Mouse (Mus musculus) erythroblast, embryonic 14.5 days (primary cell): ENCODE results near the gene Fgfr2. TPM values are rescaled to one million over a fixed set of nuclear protein-coding genes. Genes with fewer than 3 reads are reported as not detected.

Experiments
- H3K27me3 ChIP-seq: 2 replicates; pipeline ENCODE4 v1.6.1; 2012; ENCODE audit warnings: inconsistent platforms; ENCODE audit not compliant: control insufficient read depth
- H3K36me3 ChIP-seq: 2 replicates; pipeline ENCODE4 v1.6.1; 2012; ENCODE audit warnings: mild to moderate bottlenecking, inconsistent platforms; ENCODE audit not compliant: control insufficient read depth
- H3K4me1 ChIP-seq: 2 replicates; pipeline ENCODE4 v1.6.1; 2012; ENCODE audit warnings: inconsistent platforms; ENCODE audit not compliant: control insufficient read depth
- H3K4me3 ChIP-seq: replicated peaks from 2 replicates; pipeline ENCODE3; 2012; ENCODE audit warnings: moderate library complexity, mild to moderate bottlenecking, inconsistent platforms
- H3K9me3 ChIP-seq: 2 replicates; pipeline ENCODE4 v1.6.1; 2012; ENCODE audit warnings: low read length, inconsistent platforms, mixed read lengths; ENCODE audit not compliant: control insufficient read depth
- GATA1 ChIP-seq: IDR thresholded peaks from 2 replicates; pipeline ENCODE4 v1.6.1; 2012; ENCODE audit warnings: low read length, inconsistent platforms, mixed read lengths
- TAL1 ChIP-seq: IDR thresholded peaks from 3 replicates; pipeline ENCODE4 v1.6.1; 2012; ENCODE audit warnings: low read length, inconsistent platforms, mixed read lengths
- polyA plus RNA-seq: library from polyadenylated mRNA; stranded (reverse); fragments of >175 nt; gene quantifications from 2 replicates; pipeline ENCODE4 v1.2.3, GENCODE M21; 2012

Gene Fgfr2
- polyA plus RNA-seq, 1 experiment, result not detected

DNA sequence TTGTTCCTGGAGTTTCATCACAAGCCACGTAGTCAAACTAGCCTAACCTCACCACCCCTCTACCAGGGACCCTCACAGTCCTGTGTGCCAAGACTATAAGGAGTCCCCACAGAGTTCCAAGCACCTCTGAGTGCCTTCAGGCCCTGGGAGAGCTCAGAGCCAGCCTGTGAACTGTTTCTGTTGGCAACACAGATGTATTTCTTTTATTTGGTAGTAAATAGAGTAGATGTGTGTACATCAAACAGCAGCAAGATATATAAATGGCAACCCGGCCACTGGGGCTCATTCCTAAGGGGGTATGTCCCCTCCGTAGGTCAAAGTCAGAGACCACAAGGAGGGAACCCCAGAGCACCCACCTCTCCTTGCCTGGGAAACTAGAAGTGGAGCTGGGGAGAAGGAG, 1574.7 kb downstream of the Fgfr2 start, which contains the start of gene Hmx2:
TSS of gene Hmx2 (plus strand) at position 301 of the 400 bp plus-strand sequence.
- Histone ChIP-seq H3K36me3 (no peaks in the 10 kb centered on the region), H3K27me3 (peaks cover 100% of the 10 kb centered on the region), H3K4me3 (no peak within 1 kb of the TSS), H3K4me1 (no peaks in the 10 kb centered on the region), H3K9me3 (peaks cover 12% of the 10 kb centered on the region; the same call in 1 of the 2 replicates)
- TF ChIP-seq TAL1 (no peak), GATA1 (no peak)

DNA sequence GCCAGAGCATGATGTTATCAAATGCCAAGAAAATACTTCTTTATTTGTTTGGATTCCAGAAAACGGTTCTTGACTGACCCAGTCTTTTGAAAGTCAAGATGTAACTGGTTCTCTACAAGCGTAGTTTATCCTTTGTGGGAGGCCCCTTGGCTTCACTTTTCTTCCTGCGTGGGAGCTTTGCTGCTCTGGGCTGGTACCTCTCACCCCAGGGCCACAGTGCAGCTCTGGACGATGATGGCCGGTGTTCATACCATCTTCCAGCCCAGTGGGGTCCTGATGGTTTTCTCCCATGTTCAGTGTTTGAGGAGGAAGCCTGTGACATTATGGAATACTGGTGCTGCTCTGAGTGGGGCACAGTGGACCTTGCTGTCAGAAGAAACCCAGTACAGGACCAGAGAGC, 1575.7 kb downstream of the Fgfr2 start:
- TF ChIP-seq TAL1 (no peak), GATA1 (no peak)
- no peak overlapping the region for H3K4me3 ChIP-seq
- H3K27me3 ChIP-seq, result peaks cover 100% of the 10 kb centered on the region
- no peaks in the 10 kb centered on the region for H3K36me3 ChIP-seq
- no peaks in the 10 kb centered on the region for H3K4me1 ChIP-seq
- peaks cover 15% of the 10 kb centered on the region; the same call in 1 of the 2 replicates for H3K9me3 ChIP-seq

DNA sequence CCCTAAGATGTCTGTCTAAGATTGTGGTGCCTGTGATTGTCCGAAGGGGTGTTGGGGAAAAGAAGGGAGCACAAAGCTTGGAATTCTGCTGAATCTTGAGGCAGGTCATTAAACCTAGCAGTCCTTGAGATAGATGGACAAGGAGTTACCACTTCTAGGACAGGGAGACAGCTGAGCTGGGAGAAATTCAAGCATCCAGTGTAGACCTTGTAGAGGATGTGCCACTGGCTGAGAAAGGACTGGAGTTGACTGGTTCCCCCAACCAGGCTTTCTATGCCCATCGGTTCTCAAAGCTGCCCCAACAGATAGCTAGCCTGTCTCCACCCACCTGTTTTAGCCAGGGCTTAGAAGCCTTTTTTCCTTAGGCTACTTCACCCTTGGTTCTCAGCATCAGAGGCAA, 1576.7 kb downstream of the Fgfr2 start:
- TF ChIP-seq GATA1 (no peak), TAL1 (no peak)
- H3K27me3 ChIP-seq, result peaks cover 100% of the 10 kb centered on the region

DNA sequence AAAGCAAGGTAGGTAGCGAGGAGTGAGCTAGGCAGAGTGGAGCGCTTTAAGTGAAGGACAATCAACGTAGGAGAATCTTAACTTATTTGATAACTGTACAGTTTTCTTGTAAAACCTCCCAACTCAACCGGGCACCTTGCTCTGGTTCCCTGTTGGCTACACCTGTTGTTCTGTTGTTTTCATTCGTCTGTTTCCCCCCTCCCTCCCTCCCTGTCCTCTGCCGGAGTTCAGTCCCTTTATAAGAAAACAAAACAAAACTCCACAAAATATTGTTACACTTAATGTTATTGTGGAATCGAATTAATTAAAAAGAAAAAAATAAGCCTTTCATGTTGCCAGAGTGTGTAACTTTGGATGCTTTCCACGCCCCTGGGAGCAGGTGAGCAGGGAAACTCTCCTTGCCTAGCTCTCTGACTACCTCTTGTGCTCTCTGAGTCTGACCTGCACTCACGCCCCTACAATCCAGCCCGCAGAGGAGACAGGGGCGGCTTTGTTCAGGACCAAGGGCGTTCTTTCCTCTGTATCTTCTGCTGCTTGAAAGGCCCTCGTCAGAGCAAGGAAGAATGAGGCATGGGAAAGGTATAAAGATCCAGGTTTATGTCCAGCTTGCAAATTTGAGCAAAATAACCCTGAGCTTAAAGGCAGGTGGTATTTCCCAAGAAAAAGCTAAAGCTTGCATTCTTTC, 1577.3 kb downstream of the Fgfr2 start:
- Histone ChIP-seq H3K9me3 (peaks cover 20% of the 10 kb centered on the region; the same call in 1 of the 2 replicates), H3K36me3 (no peaks in the 10 kb centered on the region), H3K27me3 (peaks cover 100% of the 10 kb centered on the region), H3K4me3 (no peak overlapping the region), H3K4me1 (no peaks in the 10 kb centered on the region)
- TF ChIP-seq TAL1 (no peak), GATA1 (no peak)

More for the DNA sequence above, 1576.7 kb downstream of the Fgfr2 start:
- H3K4me3 ChIP-seq, result no peak overlapping the region
- H3K9me3 ChIP-seq, result peaks cover 20% of the 10 kb centered on the region; the same call in 1 of the 2 replicates
- no peaks in the 10 kb centered on the region for H3K36me3 ChIP-seq
- H3K4me1 ChIP-seq, result no peaks in the 10 kb centered on the region

DNA sequence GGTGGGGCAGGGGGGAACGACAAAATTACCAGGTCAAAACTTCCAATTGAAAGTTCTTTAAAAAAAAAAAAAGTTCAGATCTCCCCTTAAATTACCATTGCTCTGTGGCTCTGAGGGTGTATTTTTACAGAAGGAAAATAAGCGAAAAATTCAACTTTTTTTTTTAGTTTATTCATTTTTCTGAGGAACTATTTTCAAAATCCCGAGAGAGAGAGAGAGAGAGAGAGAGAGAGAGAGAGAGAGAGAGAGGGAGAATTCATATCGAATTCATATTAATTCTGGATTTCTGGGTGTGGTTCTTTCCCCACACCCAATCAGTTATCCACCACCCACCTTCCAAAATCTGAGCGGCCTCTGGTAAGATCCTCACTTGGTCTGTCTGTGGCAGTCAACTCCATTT, 1578.3 kb downstream of the Fgfr2 start:
- Histone ChIP-seq H3K9me3 (peaks cover 20% of the 10 kb centered on the region; the same call in 1 of the 2 replicates), H3K36me3 (no peaks in the 10 kb centered on the region), H3K4me1 (no peaks in the 10 kb centered on the region), H3K4me3 (no peak overlapping the region), H3K27me3 (peaks cover 100% of the 10 kb centered on the region)
- TF ChIP-seq GATA1, result no peak
- no peak for TF ChIP-seq TAL1

DNA sequence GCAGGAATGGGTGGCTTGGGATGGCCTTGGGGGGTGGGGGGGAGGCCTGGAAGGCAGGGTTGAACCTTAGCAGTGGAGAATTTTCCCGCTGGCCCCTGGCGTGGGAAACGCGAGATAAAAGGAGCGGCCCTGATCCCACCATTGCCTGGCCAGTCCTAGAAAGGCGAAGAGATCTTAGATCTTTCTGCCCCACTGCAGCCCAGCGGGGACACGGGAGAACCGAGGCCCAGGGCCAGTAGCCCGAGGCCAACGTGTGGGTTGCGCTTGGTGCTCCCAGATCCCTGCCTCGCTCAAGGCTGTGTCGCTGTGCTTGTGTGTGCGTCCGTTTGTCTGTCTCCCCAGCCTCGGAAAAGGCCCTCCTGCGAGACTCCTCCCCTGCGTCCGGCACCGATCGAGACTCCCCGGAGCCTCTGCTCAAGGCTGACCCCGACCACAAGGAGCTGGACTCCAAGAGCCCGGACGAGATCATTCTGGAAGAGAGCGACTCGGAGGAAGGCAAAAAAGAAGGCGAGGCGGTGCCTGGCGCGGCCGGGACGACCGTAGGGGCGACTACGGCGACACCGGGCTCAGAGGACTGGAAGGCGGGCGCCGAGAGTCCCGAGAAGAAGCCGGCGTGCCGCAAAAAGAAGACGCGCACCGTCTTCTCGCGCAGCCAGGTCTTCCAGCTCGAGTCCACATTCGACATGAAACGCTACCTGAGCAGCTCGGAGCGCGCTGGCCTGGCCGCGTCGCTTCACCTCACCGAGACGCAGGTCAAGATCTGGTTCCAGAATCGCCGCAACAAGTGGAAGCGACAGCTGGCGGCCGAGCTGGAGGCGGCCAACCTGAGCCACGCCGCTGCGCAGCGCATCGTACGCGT, 1579.3 kb downstream of the Fgfr2 start:
- Histone ChIP-seq H3K4me3 (no peak overlapping the region), H3K27me3 (peaks cover 98% of the 10 kb centered on the region)

DNA sequence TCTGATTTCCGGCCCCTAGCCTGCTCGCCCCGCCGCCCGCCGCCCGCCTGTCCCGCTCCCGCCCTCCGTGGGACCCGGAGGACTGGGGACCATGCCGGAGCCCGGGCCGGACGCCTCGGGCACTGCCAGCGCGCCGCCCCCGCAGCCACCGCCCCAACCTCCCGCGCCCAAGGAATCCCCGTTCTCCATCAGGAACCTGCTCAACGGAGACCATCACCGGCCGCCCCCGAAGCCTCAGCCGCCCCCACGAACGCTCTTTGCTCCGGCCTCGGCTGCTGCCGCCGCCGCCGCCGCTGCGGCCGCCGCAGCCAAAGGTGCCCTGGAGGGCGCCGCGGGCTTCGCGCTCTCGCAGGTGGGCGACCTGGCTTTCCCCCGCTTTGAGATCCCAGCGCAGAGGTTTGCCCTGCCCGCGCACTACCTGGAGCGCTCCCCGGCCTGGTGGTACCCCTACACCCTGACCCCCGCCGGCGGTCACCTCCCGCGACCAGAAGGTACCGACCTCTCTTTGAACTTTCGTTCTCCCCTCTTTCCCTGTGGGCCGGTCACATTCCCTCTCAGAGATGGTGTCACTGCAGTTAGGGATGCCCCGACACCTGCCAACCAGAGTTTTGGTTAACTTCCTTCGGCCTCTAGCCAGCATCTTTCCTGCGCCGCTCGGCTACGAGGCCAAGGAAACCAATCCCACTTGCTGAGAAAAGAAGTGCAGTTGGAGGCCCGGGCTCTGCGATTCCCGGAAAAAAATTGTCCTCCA, 1580.1 kb downstream of the Fgfr2 start:
- no peak overlapping the region for H3K4me3 ChIP-seq
- H3K27me3 ChIP-seq, result peaks cover 96% of the 10 kb centered on the region
- H3K9me3 ChIP-seq, result peaks cover 20% of the 10 kb centered on the region; the same call in 1 of the 2 replicates
- no peaks in the 10 kb centered on the region for H3K36me3 ChIP-seq
- H3K4me1 ChIP-seq, result no peaks in the 10 kb centered on the region
- TF ChIP-seq TAL1, result no peak
- TF ChIP-seq GATA1, result no peak

More for the DNA sequence above, 1579.3 kb downstream of the Fgfr2 start:
- Histone ChIP-seq H3K9me3 (peaks cover 20% of the 10 kb centered on the region; the same call in 1 of the 2 replicates), H3K4me1 (no peaks in the 10 kb centered on the region), H3K36me3 (no peaks in the 10 kb centered on the region)
- TF ChIP-seq GATA1 (no peak), TAL1 (no peak)

DNA sequence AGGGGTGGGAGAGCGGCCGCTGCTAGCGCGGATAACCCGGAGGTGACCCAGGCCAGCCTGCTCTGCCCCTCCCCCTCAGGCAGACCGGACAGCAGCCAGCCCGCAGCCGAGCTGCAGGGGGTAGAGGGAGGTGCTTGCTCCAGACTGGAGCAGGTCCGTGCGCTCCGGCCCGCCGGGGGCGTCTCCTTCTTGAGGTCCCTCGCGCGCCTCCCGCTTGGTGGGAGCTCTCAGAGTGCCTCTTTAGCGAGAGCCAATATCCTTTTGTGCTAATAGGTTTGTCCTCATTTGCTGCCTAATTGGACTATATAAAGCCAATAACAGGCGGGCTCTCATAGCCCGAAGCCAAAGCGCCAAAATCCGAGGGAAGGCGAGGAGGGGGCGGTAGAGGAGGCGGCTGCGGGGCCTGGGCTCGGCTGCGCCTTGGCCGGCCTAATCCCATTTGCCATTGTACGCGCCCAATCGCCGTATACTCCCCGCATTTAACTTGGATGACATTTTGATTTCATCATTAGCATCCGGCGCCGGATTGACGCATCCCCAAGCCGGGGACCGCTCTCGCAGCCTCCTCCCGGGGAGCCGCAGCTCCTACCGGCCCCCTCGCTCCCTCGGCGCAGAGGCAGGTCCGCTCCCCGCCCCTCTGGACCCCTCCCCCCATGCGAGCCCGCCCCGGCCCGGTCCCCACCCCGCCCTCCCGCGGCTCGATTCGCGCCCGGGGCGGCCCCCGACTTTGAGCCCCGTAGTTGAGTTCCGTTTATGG, 1580.9 kb downstream of the Fgfr2 start, which contains the start of gene Hmx3:
TSS of gene Hmx3 (plus strand) at position 753 of the 757 bp plus-strand sequence.
- no peaks in the 10 kb centered on the region for H3K4me1 ChIP-seq
- no peaks in the 10 kb centered on the region for H3K36me3 ChIP-seq
- H3K4me3 ChIP-seq, result no peak within 1 kb of the TSS
- no peak for TF ChIP-seq GATA1
- TF ChIP-seq TAL1, result no peak
- H3K9me3 ChIP-seq, result peaks cover 20% of the 10 kb centered on the region; the same call in 1 of the 2 replicates
- H3K27me3 ChIP-seq, result peaks cover 91% of the 10 kb centered on the region
